Mouse (Mus musculus) lung, postnatal 0 days (tissue): Measurements from ENCODE around the gene Adamts16.

ENCODE experiments used
- CTCF ChIP-seq: IDR thresholded peaks from 2 replicates; pipeline ENCODE4 v1.5.1; 2016; ENCODE audit warnings: antibody characterized with exemption, mild to moderate bottlenecking
- EP300 ChIP-seq: IDR thresholded peaks from 2 replicates; pipeline ENCODE4 v1.6.1; 2016; ENCODE audit warnings: antibody characterized with exemption, mild to moderate bottlenecking, control low read depth

- TF ChIP-seq CTCF (no peak), EP300 (no peak)
Observed at GRCm38 (mm10) chr13:70836246-70836645, 5.4 kb downstream of the Adamts16 start.
